Mouse (Mus musculus) hindbrain, embryonic 11.5 days (tissue): ENCODE data around the gene Hes3. TPM values are rescaled to one million over a fixed set of nuclear protein-coding genes. Genes with fewer than 3 reads are reported as not detected.

Source experiments
- ATAC-seq: fragments of 200-750 bp; cut with Nextera tagmentation; 2 replicates; pipeline ENCODE4 v1.8.0; 2017; ENCODE audit warnings: mild to moderate bottlenecking, moderate TSS enrichment, moderate library complexity; ENCODE audit not compliant: low FRiP score
- DNase-seq: peaks from one replicate; pipeline ENCODE4 v3.0.0-alpha.2; 2015; ENCODE audit warnings: low spot score
- H3K27ac ChIP-seq: fragments of 300-500 bp; sonication (generic); 2 replicates; pipeline ENCODE4 v1.5.1; 2014; ENCODE audit warnings: mild to moderate bottlenecking, low read depth, low read length
- H3K27me3 ChIP-seq: fragments of 300-500 bp; sonication (generic); 2 replicates; pipeline ENCODE4 v1.6.1; 2014; ENCODE audit warnings: mild to moderate bottlenecking, low read length, moderate library complexity, mixed read lengths; ENCODE audit not compliant: control insufficient read depth, insufficient read depth
- H3K36me3 ChIP-seq: fragments of 300-500 bp; sonication (generic); 2 replicates; pipeline ENCODE4 v1.6.1; 2014; ENCODE audit warnings: mild to moderate bottlenecking, low read length, moderate library complexity, mixed read lengths; ENCODE audit not compliant: control insufficient read depth, insufficient read depth
- H3K4me1 ChIP-seq: fragments of 300-500 bp; sonication (generic); replicated peaks from 2 replicates; pipeline ENCODE4 v1.6.1; 2014; ENCODE audit warnings: low read length, mixed read lengths; ENCODE audit not compliant: control insufficient read depth, insufficient read depth
- H3K4me2 ChIP-seq: fragments of 300-500 bp; sonication (generic); replicated peaks from 2 replicates; pipeline ENCODE4 v1.6.1; 2014; ENCODE audit warnings: mild to moderate bottlenecking, low read depth, low read length
- H3K4me3 ChIP-seq: fragments of 300-500 bp; sonication (generic); 2 replicates; pipeline ENCODE4 v1.5.1; 2014; ENCODE audit warnings: low read depth, low read length
- H3K9ac ChIP-seq: fragments of 300-500 bp; sonication (generic); 2 replicates; pipeline ENCODE4 v1.6.1; 2014; ENCODE audit warnings: low read depth, low read length
- H3K9me3 ChIP-seq: fragments of 300-500 bp; sonication (generic); 2 replicates; pipeline ENCODE4 v1.6.1; 2016; ENCODE audit warnings: low read length; ENCODE audit not compliant: control insufficient read depth
- WGBS: fragments of 180-500 bp; shearing (Covaris S2); extraction: QIAGEN DNeasy Blood & Tissue Kit; methylation state at CpG from one replicate; pipeline ENCODE4 v1.1.7; 2014; 5-methylcytosine and 5-hydroxymethylcytosine counted together
- polyA plus RNA-seq: library from polyadenylated mRNA; unstranded; fragments of >200 nt; fragmentation: Nextera tagmentation; extraction: Ambion mirVana; gene quantifications from 2 replicates; pipeline ENCODE4 v1.2.1, GENCODE M21; 2014

Gene Hes3
- polyA plus RNA-seq, 1 experiment from 2014 or later = 3.5 TPM

DNA sequence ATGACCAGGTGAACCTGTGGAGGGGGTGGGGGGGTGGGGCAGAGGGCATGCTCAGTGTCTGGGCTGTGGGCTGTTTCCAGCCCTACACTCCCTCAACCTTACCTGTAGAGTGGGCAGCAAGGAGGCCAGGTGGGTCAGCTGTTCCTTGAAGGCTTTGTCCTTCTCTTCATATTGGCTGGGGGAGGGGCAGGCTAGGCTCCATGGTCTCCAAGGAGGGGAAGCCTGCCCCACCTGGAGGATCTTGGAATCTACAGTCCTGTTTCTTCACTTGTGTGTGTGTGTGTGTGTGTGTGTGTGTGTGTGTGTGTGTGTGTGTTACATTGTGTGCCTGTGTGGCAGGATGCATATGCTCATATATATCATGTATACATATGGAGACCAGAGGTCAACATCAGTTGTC is 22.5 kb upstream of the Hes3 start:
- H3K36me3 ChIP-seq = no peaks in the 10 kb centered on the region
- no peak overlapping the region for H3K4me3 ChIP-seq
- H3K27ac ChIP-seq = no peak overlapping the region
- no peak overlapping the region for H3K4me2 ChIP-seq
- peaks cover 9% of the 10 kb centered on the region for H3K4me1 ChIP-seq
- no peaks in the 10 kb centered on the region for H3K9me3 ChIP-seq
- peak; percentile 58 for DNase-seq
- H3K9ac ChIP-seq = no peak overlapping the region
- ATAC-seq = 0 out of 2 replicates have a peak, but pooled peaks have one; percentile 20
- peaks cover 84% of the 10 kb centered on the region for H3K27me3 ChIP-seq

DNA sequence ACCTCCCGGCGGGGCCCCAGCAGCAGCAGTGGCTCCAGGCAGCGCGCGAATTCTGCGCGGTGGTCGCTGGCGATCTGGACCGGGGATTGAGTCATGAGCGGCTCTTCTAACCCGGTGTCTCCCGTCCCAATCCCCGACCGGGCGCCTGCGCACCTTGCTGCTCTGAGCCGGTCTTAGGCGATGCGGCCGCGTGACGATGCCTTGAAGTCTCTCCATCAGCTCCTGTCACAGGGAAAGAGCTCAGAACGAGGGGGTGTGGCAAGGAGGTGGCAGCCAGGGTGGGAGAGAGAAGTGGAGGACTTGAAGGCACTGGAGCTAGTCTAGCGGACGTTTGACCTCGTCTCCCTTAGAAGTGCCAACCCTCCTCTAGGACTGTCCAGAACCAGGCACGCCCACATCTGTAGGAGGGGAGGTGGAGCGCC is 21.8 kb upstream of the Hes3 start:
- under 1% methylated on average over 29 of the region's 29 CpGs for WGBS
- H3K4me2 ChIP-seq = peak overlapping the region; percentile 41
- peaks cover 7% of the 10 kb centered on the region; the same call in 1 of the 2 replicates for H3K4me1 ChIP-seq
- no peaks in the 10 kb centered on the region for H3K36me3 ChIP-seq
- DNase-seq (peak; percentile 64), ATAC-seq (peak; percentile 63; the same call in 1 of the 2 replicates)
- no peaks in the 10 kb centered on the region for H3K9me3 ChIP-seq
- H3K9ac ChIP-seq = no peak overlapping the region
- no peak overlapping the region for H3K27ac ChIP-seq
- H3K4me3 ChIP-seq = peak overlapping the region; percentile 16; the same call in 1 of the 2 replicates
- peaks cover 79% of the 10 kb centered on the region for H3K27me3 ChIP-seq

DNA sequence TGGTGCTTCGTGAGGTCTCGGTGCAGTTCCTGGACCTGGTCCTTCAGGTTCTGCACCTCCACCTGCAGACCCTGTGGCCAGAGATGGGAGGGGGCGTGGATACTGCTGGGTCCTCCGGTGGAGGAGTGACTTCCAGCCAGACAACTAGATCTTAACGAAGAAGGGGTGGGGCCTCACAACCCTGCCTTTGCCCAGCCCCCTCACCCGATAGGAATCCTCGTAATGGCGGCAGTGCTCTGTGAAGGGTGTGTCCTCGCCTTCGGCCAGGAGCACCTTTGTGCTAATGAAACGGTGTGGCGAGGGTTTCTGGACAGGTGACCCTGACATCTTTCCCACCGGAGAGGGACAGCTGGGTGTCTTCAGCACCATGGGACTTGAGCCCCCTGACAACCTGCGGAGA is 20.7 kb upstream of the Hes3 start:
- H3K9ac ChIP-seq = no peak overlapping the region
- no peaks in the 10 kb centered on the region for H3K9me3 ChIP-seq
- H3K4me2 ChIP-seq = no peak overlapping the region
- peaks cover 70% of the 10 kb centered on the region for H3K27me3 ChIP-seq
- H3K4me3 ChIP-seq = no peak overlapping the region
- H3K27ac ChIP-seq = no peak overlapping the region
- 2% methylated on average over 14 of the region's 14 CpGs for WGBS
- ATAC-seq = no peak
- H3K4me1 ChIP-seq = peaks cover 7% of the 10 kb centered on the region; the same call in 1 of the 2 replicates
- no peaks in the 10 kb centered on the region for H3K36me3 ChIP-seq
- peak; percentile 21 for DNase-seq

DNA sequence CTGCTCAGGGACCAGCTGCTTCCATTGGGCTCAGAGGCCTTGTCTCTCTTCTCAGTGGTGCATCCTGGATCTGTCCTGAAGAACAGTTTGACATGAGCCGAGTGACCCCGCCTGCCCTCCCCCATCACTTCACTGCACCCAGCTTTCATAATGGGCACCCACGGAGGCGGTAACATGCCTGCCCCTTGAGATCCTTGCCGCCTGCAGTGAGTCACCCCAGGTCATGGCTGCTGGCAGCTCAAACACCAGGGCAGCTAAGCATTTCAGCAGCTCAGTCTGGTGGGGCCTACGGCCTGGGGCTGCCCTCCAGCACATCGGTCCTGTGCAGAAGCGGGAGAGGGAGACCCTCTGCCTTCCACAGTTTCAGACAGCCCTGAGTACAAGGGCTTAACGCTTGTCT is 16.1 kb upstream of the Hes3 start:
- Histone ChIP-seq H3K27me3 (peaks cover 24% of the 10 kb centered on the region), H3K4me2 (no peak overlapping the region), H3K4me1 (no peaks in the 10 kb centered on the region), H3K27ac (no peak overlapping the region), H3K9me3 (no peaks in the 10 kb centered on the region), H3K36me3 (0 out of 2 replicates have a peak, but pooled peaks cover 2% of the 10 kb centered on the region), H3K4me3 (no peak overlapping the region), H3K9ac (no peak overlapping the region)
- ATAC-seq (no peak), DNase-seq (no peak)
- 82% methylated on average over 9 of the region's 9 CpGs for WGBS

DNA sequence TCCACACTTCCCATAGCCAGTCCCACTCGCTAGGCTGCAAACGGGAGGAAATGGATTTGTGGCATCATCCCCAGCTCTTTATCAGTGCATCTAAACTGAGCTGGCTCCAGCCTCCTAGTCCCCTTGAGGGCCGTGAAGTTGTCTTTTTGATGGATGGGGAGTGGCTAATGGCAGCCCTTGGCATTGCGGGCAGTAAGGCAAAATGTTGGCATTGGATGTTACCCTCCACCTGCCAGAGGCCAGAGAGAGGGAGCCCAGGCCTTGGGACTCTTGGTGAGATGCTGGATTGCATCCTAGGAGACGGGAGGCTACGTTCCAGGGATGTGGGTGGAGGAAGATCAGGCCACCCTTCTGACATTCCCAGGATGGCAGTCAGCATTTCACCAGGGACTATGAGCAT is 14.5 kb upstream of the Hes3 start:
- Histone ChIP-seq H3K9ac (no peak overlapping the region), H3K4me2 (no peak overlapping the region), H3K36me3 (0 out of 2 replicates have a peak, but pooled peaks cover 2% of the 10 kb centered on the region), H3K4me1 (no peaks in the 10 kb centered on the region), H3K4me3 (no peak overlapping the region), H3K27ac (no peak overlapping the region), H3K27me3 (peaks cover 8% of the 10 kb centered on the region), H3K9me3 (no peaks in the 10 kb centered on the region)
- no peak for DNase-seq
- ATAC-seq = no peak
- WGBS = 84% methylated on average over 6 of the region's 6 CpGs

DNA sequence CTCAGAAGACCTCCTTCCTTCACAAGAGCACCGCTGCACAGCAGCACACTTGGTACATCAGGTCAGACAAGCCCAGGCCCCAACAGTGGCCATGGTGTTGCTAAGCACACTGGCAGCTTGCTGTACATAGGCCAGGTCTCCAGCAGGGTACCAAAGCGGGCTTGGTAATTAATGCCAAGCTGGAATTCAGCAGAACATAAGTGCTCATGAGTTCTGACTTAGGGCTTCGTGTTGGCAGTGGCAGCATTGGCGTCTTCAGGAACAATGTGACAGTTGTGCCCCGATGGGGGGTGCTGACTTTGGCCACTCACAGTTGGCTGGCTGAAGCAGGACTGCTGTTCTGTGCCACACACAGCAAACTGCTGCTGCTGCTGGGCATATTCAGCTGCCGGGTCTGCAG is 13.2 kb upstream of the Hes3 start:
- no peak for DNase-seq
- no peak for ATAC-seq
- Histone ChIP-seq H3K4me1 (no peaks in the 10 kb centered on the region), H3K27me3 (no peaks in the 10 kb centered on the region), H3K27ac (no peak overlapping the region), H3K9me3 (no peaks in the 10 kb centered on the region), H3K36me3 (0 out of 2 replicates have a peak, but pooled peaks cover 2% of the 10 kb centered on the region), H3K4me2 (no peak overlapping the region), H3K4me3 (no peak overlapping the region), H3K9ac (no peak overlapping the region)
- WGBS = 90% methylated on average over 6 of the region's 6 CpGs

DNA sequence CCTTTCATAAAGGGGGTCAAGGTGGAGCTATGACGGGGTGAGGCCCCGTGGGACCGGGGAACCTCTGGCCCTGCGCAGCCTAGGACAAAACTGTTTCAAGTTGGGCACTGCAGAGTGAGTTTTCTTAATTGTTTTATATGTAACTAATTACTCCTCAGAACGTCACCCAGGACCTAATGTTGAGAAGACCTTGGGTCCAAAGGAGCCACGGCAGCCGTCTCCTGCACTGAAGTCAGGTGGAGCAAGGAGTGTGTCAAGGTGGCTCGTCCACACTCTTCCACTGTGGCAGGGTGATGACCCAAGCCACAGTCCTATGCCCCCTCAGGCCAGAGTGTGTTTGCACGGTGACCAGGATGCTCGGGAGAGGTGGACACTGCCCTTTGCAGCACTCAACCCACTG is 11.7 kb upstream of the Hes3 start:
- ATAC-seq (no peak), DNase-seq (no peak)
- Histone ChIP-seq H3K4me1 (peaks cover 2% of the 10 kb centered on the region; the same call in 1 of the 2 replicates), H3K4me2 (no peak overlapping the region), H3K9me3 (no peaks in the 10 kb centered on the region), H3K4me3 (no peak overlapping the region), H3K36me3 (0 out of 2 replicates have a peak, but pooled peaks cover 2% of the 10 kb centered on the region), H3K27me3 (no peaks in the 10 kb centered on the region), H3K9ac (no peak overlapping the region), H3K27ac (no peak overlapping the region)
- 96% methylated on average over 10 of the region's 10 CpGs for WGBS

DNA sequence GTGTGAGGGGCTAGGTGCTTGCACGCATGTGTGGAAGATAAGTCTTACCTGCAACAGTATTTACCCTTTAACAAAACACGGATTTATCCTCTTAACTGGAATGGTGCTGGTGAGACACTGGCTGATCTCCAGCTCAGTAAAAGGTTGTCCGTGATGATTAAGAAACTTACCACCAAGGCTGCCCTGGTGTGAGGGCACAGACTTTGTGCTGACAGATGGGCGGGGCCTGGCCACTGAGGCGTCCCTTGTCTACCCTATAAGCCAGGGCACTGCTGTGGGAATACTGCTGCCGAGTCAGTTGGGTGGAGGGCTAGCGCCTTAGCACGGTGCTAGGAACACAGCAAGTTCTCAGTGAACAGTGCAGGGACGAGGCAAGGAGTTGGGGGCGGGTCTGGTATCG is 10.6 kb upstream of the Hes3 start:
- H3K9me3 ChIP-seq = no peaks in the 10 kb centered on the region
- H3K4me3 ChIP-seq = no peak overlapping the region
- DNase-seq = no peak
- peaks cover 6% of the 10 kb centered on the region; the same call in 1 of the 2 replicates for H3K4me1 ChIP-seq
- H3K27ac ChIP-seq = no peak overlapping the region
- WGBS = 76% methylated on average over 11 of the region's 11 CpGs
- no peak for ATAC-seq
- H3K9ac ChIP-seq = no peak overlapping the region
- H3K4me2 ChIP-seq = no peak overlapping the region
- 0 out of 2 replicates have a peak, but pooled peaks cover 2% of the 10 kb centered on the region for H3K36me3 ChIP-seq
- no peaks in the 10 kb centered on the region for H3K27me3 ChIP-seq

DNA sequence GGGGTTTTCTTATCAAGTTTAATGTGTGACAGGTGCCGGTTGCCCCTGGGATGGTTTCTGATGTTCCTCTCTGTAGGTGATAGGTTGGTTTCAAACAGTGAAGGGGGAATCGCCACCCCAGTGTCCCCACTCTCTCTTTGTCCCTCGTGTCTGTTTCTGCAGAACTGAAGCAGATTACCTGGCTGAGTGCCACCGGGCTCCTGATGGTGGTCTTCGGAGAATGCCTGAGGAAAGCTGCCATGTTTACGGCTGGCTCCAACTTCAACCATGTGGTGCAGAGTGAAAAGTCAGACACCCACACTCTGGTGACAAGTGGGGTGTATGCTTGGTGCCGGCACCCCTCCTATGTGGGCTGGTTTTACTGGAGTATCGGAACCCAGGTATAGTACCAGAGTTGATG is 8.9 kb upstream of the Hes3 start:
- Histone ChIP-seq H3K27me3 (peaks cover 7% of the 10 kb centered on the region), H3K36me3 (0 out of 2 replicates have a peak, but pooled peaks cover 2% of the 10 kb centered on the region), H3K9me3 (no peaks in the 10 kb centered on the region), H3K4me2 (no peak overlapping the region), H3K27ac (no peak overlapping the region), H3K9ac (no peak overlapping the region), H3K4me1 (peaks cover 6% of the 10 kb centered on the region; the same call in 1 of the 2 replicates), H3K4me3 (no peak overlapping the region)
- ATAC-seq (no peak), DNase-seq (no peak)
- 94% methylated on average over 8 of the region's 8 CpGs for WGBS
